Mouse (Mus musculus) liver, embryonic 13.5 days (tissue): ENCODE measurements around the gene Mrps36. TPM values are rescaled to one million over a fixed set of nuclear protein-coding genes. Genes with fewer than 3 reads are reported as not detected.
"Not testable (repeated sequence)": the region's sequence is repeated elsewhere in the genome, so short reads cannot be mapped to it uniquely, and the experiment has no call there.

Experiments
- ATAC-seq: fragments of 200-750 bp; cut with Nextera tagmentation; 2 replicates; pipeline ENCODE4 v1.8.0; 2017; ENCODE audit warnings: low read depth, mild to moderate bottlenecking, moderate number of reproducible peaks, moderate library complexity
- DNase-seq: peaks from one replicate; pipeline ENCODE4 v3.0.0; 2022
- H3K27ac ChIP-seq: fragments of 300-500 bp; sonication (generic); 2 replicates; pipeline ENCODE4 v1.5.1; 2015; ENCODE audit warnings: moderate library complexity, mild to moderate bottlenecking, inconsistent platforms
- H3K27me3 ChIP-seq: fragments of 300-500 bp; sonication (generic); 2 replicates; pipeline ENCODE4 v1.6.1; 2015; ENCODE audit warnings: mild to moderate bottlenecking, inconsistent platforms
- H3K36me3 ChIP-seq: fragments of 300-500 bp; sonication (generic); 2 replicates; pipeline ENCODE4 v1.6.1; 2015; ENCODE audit warnings: mild to moderate bottlenecking, inconsistent platforms
- H3K4me1 ChIP-seq: fragments of 300-500 bp; sonication (generic); replicated peaks from 2 replicates; pipeline ENCODE4 v1.6.1; 2015; ENCODE audit warnings: inconsistent platforms
- H3K4me2 ChIP-seq: fragments of 300-500 bp; sonication (generic); 2 replicates; pipeline ENCODE4 v1.6.1; 2015; ENCODE audit warnings: inconsistent platforms, mild to moderate bottlenecking, moderate library complexity
- H3K4me3 ChIP-seq: fragments of 300-500 bp; sonication (generic); replicated peaks from 2 replicates; pipeline ENCODE4 v1.5.1; 2015; ENCODE audit warnings: mild to moderate bottlenecking, inconsistent platforms
- H3K9ac ChIP-seq: fragments of 300-500 bp; sonication (generic); 2 replicates; pipeline ENCODE4 v1.6.1; 2015; ENCODE audit warnings: mild to moderate bottlenecking, inconsistent platforms
- H3K9me3 ChIP-seq: fragments of 300-500 bp; sonication (generic); replicated peaks from 2 replicates; pipeline ENCODE4 v1.6.1; 2016; ENCODE audit warnings: inconsistent platforms
- WGBS: fragments of 180-500 bp; shearing (Covaris S2); methylation state at CpG from one replicate; pipeline ENCODE4 v1.1.7; 2015; ENCODE audit not compliant: insufficient replicate concordance; 5-methylcytosine and 5-hydroxymethylcytosine counted together
- polyA plus RNA-seq: library from polyadenylated mRNA; unstranded; fragments of >200 nt; fragmentation: Nextera tagmentation; extraction: Ambion mirVana; gene quantifications from 2 replicates; pipeline ENCODE4 v1.2.1, GENCODE M21; 2015

Gene Mrps36
- polyA plus RNA-seq, 1 experiment from 2014 or later: 167 TPM

- Histone ChIP-seq H3K4me3 (peak overlapping the region; percentile 89; the same call in 1 of the 2 replicates), H3K4me1 (peaks cover 38% of the 10 kb centered on the region), H3K36me3 (peaks cover 33% of the 10 kb centered on the region), H3K4me2 (peak overlapping the region; percentile 74)
- not testable (repeated sequence) for DNase-seq, H3K27ac ChIP-seq, ATAC-seq, H3K27me3 ChIP-seq, H3K9ac ChIP-seq, H3K9me3 ChIP-seq
- 86% methylated on average over 6 of the region's 6 CpGs for WGBS
Observed at GRCm38 (mm10) chr13:100731462-100732046, 12.9 kb downstream of the Mrps36 start.

- ATAC-seq: peak; percentile 98
- H3K36me3 ChIP-seq: peaks cover 28% of the 10 kb centered on the region
- H3K4me1 ChIP-seq: peaks cover 45% of the 10 kb centered on the region
- DNase-seq: peak; percentile 88
- H3K4me2 ChIP-seq: peak within 1 kb of the TSS; percentile 74
- peak within 1 kb of the TSS; percentile 92 for H3K9ac ChIP-seq
- no peaks in the 10 kb centered on the region for H3K27me3 ChIP-seq
- peak within 1 kb of the TSS; percentile 85 for H3K27ac ChIP-seq
- WGBS: under 1% methylated on average over 19 of the region's 19 CpGs
- H3K9me3 ChIP-seq: no peaks in the 10 kb centered on the region
- H3K4me3 ChIP-seq: peak within 1 kb of the TSS; percentile 89
Observed at GRCm38 (mm10) chr13:100730861-100731176, 13.6 kb downstream of the Mrps36 start, which contains the start of gene Cdk7. Gene Cdk7 (minus strand): TSS chr13:100730939.

GRCm38 (mm10) chr13:100730153-100730860, 14.2 kb downstream of the Mrps36 start:
- no peaks in the 10 kb centered on the region for H3K9me3 ChIP-seq
- peaks cover 26% of the 10 kb centered on the region for H3K36me3 ChIP-seq
- H3K27me3 ChIP-seq: no peaks in the 10 kb centered on the region
- no peak for DNase-seq
- peak overlapping the region; percentile 89 for H3K4me3 ChIP-seq
- WGBS: under 1% methylated on average over 30 of the region's 30 CpGs
- ATAC-seq: peak; percentile 81
- H3K27ac ChIP-seq: peak overlapping the region; percentile 85
- peak overlapping the region; percentile 92 for H3K9ac ChIP-seq
- peak overlapping the region; percentile 74 for H3K4me2 ChIP-seq
- peaks cover 49% of the 10 kb centered on the region for H3K4me1 ChIP-seq

GRCm38 (mm10) chr13:100728530-100728929, 15.9 kb downstream of the Mrps36 start:
- H3K9ac ChIP-seq, ATAC-seq, DNase-seq, H3K27me3 ChIP-seq, H3K9me3 ChIP-seq, H3K27ac ChIP-seq: not testable (repeated sequence)
- Histone ChIP-seq H3K4me1 (peaks cover 65% of the 10 kb centered on the region), H3K4me2 (peak overlapping the region; percentile 74; the same call in 1 of the 2 replicates), H3K36me3 (peaks cover 38% of the 10 kb centered on the region), H3K4me3 (peak overlapping the region; percentile 89)
- 67% methylated on average over 4 of the region's 4 CpGs for WGBS

GRCm38 (mm10) chr13:100728086-100728485, 16.4 kb downstream of the Mrps36 start:
- Histone ChIP-seq H3K9ac (no peak overlapping the region), H3K4me1 (peaks cover 67% of the 10 kb centered on the region), H3K27me3 (no peaks in the 10 kb centered on the region), H3K36me3 (peaks cover 39% of the 10 kb centered on the region), H3K4me3 (no peak overlapping the region), H3K9me3 (no peaks in the 10 kb centered on the region), H3K4me2 (no peak overlapping the region), H3K27ac (0 out of 2 replicates have a peak overlapping the region, but pooled peaks have one; percentile 4)
- WGBS: 55% methylated on average over 5 of the region's 5 CpGs
- DNase-seq: no peak
- no peak for ATAC-seq

- Histone ChIP-seq H3K4me2 (peak overlapping the region; percentile 45), H3K36me3 (peaks cover 60% of the 10 kb centered on the region), H3K4me1 (peaks cover 61% of the 10 kb centered on the region), H3K9ac (peak overlapping the region; percentile 50; the same call in 1 of the 2 replicates), H3K4me3 (no peak overlapping the region), H3K9me3 (no peaks in the 10 kb centered on the region), H3K27ac (peak overlapping the region; percentile 64), H3K27me3 (no peaks in the 10 kb centered on the region)
- DNase-seq (peak; percentile 56), ATAC-seq (peak; percentile 67)
- WGBS: 22% methylated on average over 10 of the region's 10 CpGs
Observed at GRCm38 (mm10) chr13:100725194-100725593, 19.3 kb downstream of the Mrps36 start.

- Histone ChIP-seq H3K4me3 (no peak overlapping the region), H3K27me3 (no peaks in the 10 kb centered on the region), H3K36me3 (peaks cover 63% of the 10 kb centered on the region), H3K9ac (no peak overlapping the region), H3K27ac (no peak overlapping the region), H3K4me1 (peaks cover 53% of the 10 kb centered on the region), H3K4me2 (no peak overlapping the region), H3K9me3 (no peaks in the 10 kb centered on the region)
- 79% methylated on average over 7 of the region's 7 CpGs for WGBS
- DNase-seq: no peak
- no peak for ATAC-seq
Observed at GRCm38 (mm10) chr13:100724051-100724754, 20.3 kb downstream of the Mrps36 start.

- H3K9me3 ChIP-seq: no peaks in the 10 kb centered on the region
- H3K4me1 ChIP-seq: peaks cover 30% of the 10 kb centered on the region
- no peak overlapping the region for H3K27ac ChIP-seq
- no peak overlapping the region for H3K4me2 ChIP-seq
- peaks cover 64% of the 10 kb centered on the region for H3K36me3 ChIP-seq
- ATAC-seq: no peak
- DNase-seq: no peak
- no peak overlapping the region for H3K9ac ChIP-seq
- H3K4me3 ChIP-seq: no peak overlapping the region
- WGBS: 78% methylated on average over 5 of the region's 5 CpGs
- H3K27me3 ChIP-seq: no peaks in the 10 kb centered on the region
Observed at GRCm38 (mm10) chr13:100721656-100722055, 22.8 kb downstream of the Mrps36 start.

GRCm38 (mm10) chr13:100715467-100715866, 29.0 kb downstream of the Mrps36 start:
- H3K9me3 ChIP-seq: no peaks in the 10 kb centered on the region
- no peak overlapping the region for H3K4me2 ChIP-seq
- no peak overlapping the region for H3K9ac ChIP-seq
- DNase-seq (no peak), ATAC-seq (peak; percentile 43; the same call in 1 of the 2 replicates)
- no peaks in the 10 kb centered on the region for H3K27me3 ChIP-seq
- no peak overlapping the region for H3K27ac ChIP-seq
- 44% methylated on average over 6 of the region's 6 CpGs for WGBS
- H3K36me3 ChIP-seq: peaks cover 78% of the 10 kb centered on the region
- peaks cover 11% of the 10 kb centered on the region for H3K4me1 ChIP-seq
- no peak overlapping the region for H3K4me3 ChIP-seq

- 92% methylated on average over 7 of the region's 7 CpGs for WGBS
- H3K4me3 ChIP-seq: no peak overlapping the region
- H3K4me2 ChIP-seq: no peak overlapping the region
- H3K9me3 ChIP-seq: no peaks in the 10 kb centered on the region
- H3K27me3 ChIP-seq: no peaks in the 10 kb centered on the region
- ATAC-seq (no peak), DNase-seq (no peak)
- H3K27ac ChIP-seq: no peak overlapping the region
- no peak overlapping the region for H3K9ac ChIP-seq
- peaks cover 89% of the 10 kb centered on the region for H3K36me3 ChIP-seq
- H3K4me1 ChIP-seq: peaks cover 4% of the 10 kb centered on the region; the same call in 1 of the 2 replicates
Observed at GRCm38 (mm10) chr13:100706206-100706605, 38.3 kb downstream of the Mrps36 start.

- no peak overlapping the region for H3K4me2 ChIP-seq
- H3K9ac ChIP-seq: no peak overlapping the region
- WGBS: 86% methylated on average over 2 of the region's 2 CpGs
- H3K27me3 ChIP-seq: no peaks in the 10 kb centered on the region
- H3K4me3 ChIP-seq: no peak overlapping the region
- no peak for DNase-seq
- no peaks in the 10 kb centered on the region for H3K4me1 ChIP-seq
- H3K9me3 ChIP-seq: no peaks in the 10 kb centered on the region
- no peak for ATAC-seq
- H3K36me3 ChIP-seq: peaks cover 88% of the 10 kb centered on the region
- no peak overlapping the region for H3K27ac ChIP-seq
Observed at GRCm38 (mm10) chr13:100703468-100703867, 41.0 kb downstream of the Mrps36 start.
